Mouse (Mus musculus): ENCODE results near the gene Rundc3a.

- TF ChIP-seq POLR2A (IDR thresholded peaks at IDR 0.05; ENCODE audit: insufficient read length, low read depth) (no peak), POLR2AphosphoS2 (IDR thresholded peaks at IDR 0.05; ENCODE audit: insufficient read length, low read depth) (no peak), MAX (IDR thresholded peaks at IDR 0.05; ENCODE audit: low read depth) (no peak), REST (IDR thresholded peaks at IDR 0.05; ENCODE audit: insufficient read depth, insufficient read length) (no peak), TCF3 (IDR thresholded peaks at IDR 0.05; ENCODE audit: insufficient read length, low read depth) (no peak), CEBPB (IDR thresholded peaks at IDR 0.05; ENCODE audit: insufficient read depth, poor library complexity, severe bottlenecking) (no peak), E2F4 (IDR thresholded peaks at IDR 0.05; ENCODE audit: insufficient read depth) (no peak), SRF (IDR thresholded peaks at IDR 0.05; ENCODE audit: control insufficient read depth, insufficient read length, low read depth) (no peak), MYOD1 (IDR thresholded peaks at IDR 0.05; ENCODE audit: control insufficient read depth in 1 of 3, insufficient read length in 2 of 3, low read depth in 2 of 3) (no peak), MYOG (IDR thresholded peaks at IDR 0.05; ENCODE audit: control insufficient read depth in 1 of 3, insufficient read depth in 1 of 3, insufficient read length in 2 of 3, low read depth in 2 of 3) (no peak), TCF12 (IDR thresholded peaks at IDR 0.05; ENCODE audit: insufficient read depth, poor library complexity, severe bottlenecking) (no peak), USF1 (IDR thresholded peaks at IDR 0.05; ENCODE audit: low read depth) (no peak)
These were observed 44.4 kb upstream of the Rundc3a start for GRCm38 (mm10) chr11:102348771-102349170.

Data from myocyte (in vitro differentiated cells).